Mouse (Mus musculus): ENCODE results near the gene Ttc28. TPM values are rescaled to one million over a fixed set of nuclear protein-coding genes. Genes with fewer than 3 reads are reported as not detected.

The Ttc28 gene
- total and polyA plus RNA-seq, 3 experiments = 0.21 to 0.89 (median 0.28) TPM

DNA sequence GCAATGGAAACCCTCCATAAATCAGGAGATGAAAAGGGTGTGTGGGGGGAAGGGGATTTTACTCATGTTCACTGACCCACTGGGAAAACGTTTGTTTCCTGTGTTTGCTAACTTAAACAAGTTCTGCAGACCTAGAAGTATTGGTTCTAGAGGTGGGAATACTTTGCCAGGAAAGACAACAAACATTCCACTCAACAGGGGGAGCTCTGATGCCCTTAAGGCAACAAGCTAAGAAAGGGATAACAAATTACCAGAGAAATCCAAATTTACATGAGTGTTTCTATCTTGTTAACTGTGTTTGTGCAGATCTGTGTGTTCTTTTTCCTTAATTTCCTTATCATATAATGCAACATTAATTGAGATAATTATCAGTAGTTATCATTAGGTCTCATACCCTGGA is 446.2 kb downstream of the Ttc28 start:
- H3K4me2 ChIP-seq (ENCODE audit: insufficient read depth, low read depth, poor library complexity, severe bottlenecking) = no peak overlapping the region
- H3K27me3 ChIP-seq (replicated peaks) = peaks cover 3% of the 10 kb centered on the region
- TF ChIP-seq SMC3 (IDR thresholded peaks at IDR 0.05; ENCODE audit: low read depth, low read length) (no peak), GABPA (IDR thresholded peaks at IDR 0.05; ENCODE audit: insufficient replicate concordance, low read depth, low read length) (no peak), RCOR1 (conservative IDR thresholded peaks at IDR 0.05; ENCODE audit: low read depth, low read length) (no peak), CHD1 (IDR thresholded peaks at IDR 0.05; ENCODE audit: low read depth, low read length) (no peak), ETS1 (conservative IDR thresholded peaks at IDR 0.05; ENCODE audit: low read depth, low read length) (no peak), UBTF (IDR thresholded peaks at IDR 0.05; ENCODE audit: low read depth, low read length) (no peak), ZNF384 (IDR thresholded peaks at IDR 0.05; ENCODE audit: low read depth, low read length) (no peak), NELFE (IDR thresholded peaks at IDR 0.05; ENCODE audit: low read depth, low read length) (no peak), NRF1 (IDR thresholded peaks at IDR 0.05; ENCODE audit: low read depth, low read length) (no peak), MAZ (IDR thresholded peaks at IDR 0.05; ENCODE audit: low read depth, low read length) (no peak), JUND (conservative IDR thresholded peaks at IDR 0.05; ENCODE audit: low read depth, low read length) (no peak), KAT2A (IDR thresholded peaks at IDR 0.05; ENCODE audit: insufficient replicate concordance, low read length) (no peak), ZKSCAN1 (IDR thresholded peaks at IDR 0.05; ENCODE audit: borderline replicate concordance, low read depth, low read length) (no peak)
- dilution Hi-C loops (cut with MboI; ENCODE audit: extremely low pct_ligation_motif_present, extremely low pct_unique_long_range_greater_than_20kb, low sequenced_read_pairs) = no loop called here
- no peaks in the 10 kb centered on the region for H3K36me3 ChIP-seq (replicated peaks in 1 of 2; ENCODE audit: control insufficient read depth in 1 of 2, insufficient read depth in 1 of 2, low read length in 1 of 2)
- no peak overlapping the region for H3K27ac ChIP-seq (ENCODE audit: insufficient read depth, low read depth)
- H3K9ac ChIP-seq (ENCODE audit: insufficient read depth, low read depth) = no peak overlapping the region
- DNase-seq (ENCODE audit: extremely low read depth) = no peak
- peaks cover 2% of the 10 kb centered on the region for H3K79me2 ChIP-seq (replicated peaks; ENCODE audit: control insufficient read depth, extremely low read depth, insufficient read depth, poor library complexity, severe bottlenecking)
- in situ Hi-C loops (cut with MboI; ENCODE audit: low pct_ligation_motif_present, low pct_unique_long_range_greater_than_20kb, low sequenced_read_pairs) = no loop called here
- H3K4me1 ChIP-seq (ENCODE audit: control insufficient read depth in 1 of 2, insufficient read depth in 2 of 2) = peaks cover 0 to 2% of the 10 kb centered on the region in 2 experiments; a peak in 1 of 4 replicates
- no peaks in the 10 kb centered on the region for H3K9me3 ChIP-seq (replicated peaks; ENCODE audit: low read length)
- H3K4me3 ChIP-seq (replicated peaks in 1 of 3; ENCODE audit: low read depth in 2 of 3, low read length in 2 of 3, poor library complexity in 1 of 3) = no peak overlapping the region

DNA sequence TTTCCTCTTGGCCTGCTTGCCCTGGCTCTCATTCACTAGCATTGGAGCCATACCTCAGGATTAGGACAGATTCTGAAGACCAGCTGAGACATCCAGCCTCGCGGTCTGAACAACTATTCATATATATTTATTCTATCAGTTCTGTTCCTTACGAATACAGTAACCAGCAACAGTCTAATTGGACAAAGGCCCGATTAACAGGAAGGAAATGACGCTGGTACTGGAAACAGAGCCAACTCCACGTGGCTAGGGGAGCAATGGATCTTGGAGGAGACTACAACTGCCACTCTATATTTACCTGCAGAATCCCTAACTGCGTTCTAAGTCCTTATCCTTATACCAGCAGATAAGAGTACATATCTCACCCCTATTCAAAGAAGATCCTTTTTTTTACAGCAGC is 447.8 kb downstream of the Ttc28 start:
- Histone ChIP-seq H3K4me3 (replicated peaks in 1 of 3; ENCODE audit: low read depth in 2 of 3, low read length in 2 of 3, poor library complexity in 1 of 3) (no peak overlapping the region), H3K36me3 (replicated peaks in 1 of 2; ENCODE audit: control insufficient read depth in 1 of 2, insufficient read depth in 1 of 2, low read length in 1 of 2) (no peaks in the 10 kb centered on the region), H3K4me1 (ENCODE audit: control insufficient read depth in 1 of 2, insufficient read depth in 2 of 2) (peaks cover 0 to 10% of the 10 kb centered on the region in 2 experiments; a peak in 2 of 4 replicates), H3K9ac (ENCODE audit: insufficient read depth, low read depth) (no peak overlapping the region), H3K27ac (ENCODE audit: insufficient read depth, low read depth) (no peak overlapping the region), H3K4me2 (ENCODE audit: insufficient read depth, low read depth, poor library complexity, severe bottlenecking) (no peak overlapping the region), H3K9me3 (replicated peaks; ENCODE audit: low read length) (no peaks in the 10 kb centered on the region), H3K27me3 (replicated peaks) (peaks cover 3% of the 10 kb centered on the region), H3K79me2 (replicated peaks; ENCODE audit: control insufficient read depth, extremely low read depth, insufficient read depth, poor library complexity, severe bottlenecking) (peaks cover 18% of the 10 kb centered on the region)
- in situ Hi-C loops (cut with MboI; ENCODE audit: low pct_ligation_motif_present, low pct_unique_long_range_greater_than_20kb, low sequenced_read_pairs) (no loop called here), dilution Hi-C loops (cut with MboI; ENCODE audit: extremely low pct_ligation_motif_present, extremely low pct_unique_long_range_greater_than_20kb, low sequenced_read_pairs) (no loop called here)
- TF ChIP-seq ZNF384 (IDR thresholded peaks at IDR 0.05; ENCODE audit: low read depth, low read length) (no peak), RAD21 (IDR thresholded peaks at IDR 0.05; ENCODE audit: low read depth, low read length) (no peak), ETS1 (conservative IDR thresholded peaks at IDR 0.05; ENCODE audit: low read depth, low read length) (no peak), ZKSCAN1 (IDR thresholded peaks at IDR 0.05; ENCODE audit: borderline replicate concordance, low read depth, low read length) (no peak), GABPA (IDR thresholded peaks at IDR 0.05; ENCODE audit: insufficient replicate concordance, low read depth, low read length) (no peak), E2F4 (IDR thresholded peaks at IDR 0.05; ENCODE audit: insufficient replicate concordance, low read depth, low read length) (no peak)
- DNase-seq (ENCODE audit: extremely low read depth) = no peak

Data from CH12.LX (cell line).